Mouse (Mus musculus): ENCODE measurements around the gene Myo5c.

The Myo5c gene

DNA sequence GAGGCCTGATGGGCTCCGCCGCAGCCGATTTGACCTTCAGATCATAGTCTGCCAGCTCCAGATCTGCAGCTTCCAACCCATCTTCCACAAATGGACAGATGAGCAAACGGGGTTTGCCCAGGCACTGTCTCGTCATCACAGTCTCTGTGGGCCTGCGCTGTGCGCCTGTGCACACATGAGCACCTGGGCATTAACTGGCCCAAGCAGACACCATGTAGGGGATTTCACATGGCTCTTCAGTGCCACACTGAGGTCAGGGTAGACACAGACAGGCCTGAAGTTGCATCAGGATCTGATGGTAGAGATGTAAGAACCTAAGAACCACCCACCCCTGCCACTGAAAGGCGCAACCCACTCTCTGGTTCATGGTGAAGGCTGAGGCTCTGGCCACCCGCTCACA, 43.2 kb downstream of the Myo5c start:
- DNase-seq (ENCODE audit: extremely low spot score) = no peak

DNA sequence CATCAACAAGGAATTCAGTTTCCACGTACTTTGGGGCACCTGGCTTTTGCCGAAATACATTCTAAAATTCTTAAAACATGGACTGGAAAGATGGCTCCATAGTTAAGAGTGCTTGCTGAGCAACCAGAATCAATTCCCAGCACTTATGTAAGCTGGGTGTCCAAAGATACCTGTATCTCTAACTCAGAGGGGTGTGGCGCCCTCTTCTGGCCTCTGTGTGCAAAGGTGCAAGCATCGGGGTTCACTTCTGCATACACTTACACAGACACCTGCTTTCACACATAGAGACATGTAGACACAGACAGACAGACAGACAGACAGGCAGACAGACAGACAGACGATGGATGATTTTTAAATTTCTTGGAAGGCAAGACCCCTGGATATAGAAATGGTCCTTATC, 49.0 kb downstream of the Myo5c start:
- no peak for DNase-seq (ENCODE audit: extremely low spot score)

- no peak for DNase-seq (ENCODE audit: extremely low spot score)
Measured at GRCm38 (mm10) chr9:75282179-75282578, 50.4 kb downstream of the Myo5c start.

DNA sequence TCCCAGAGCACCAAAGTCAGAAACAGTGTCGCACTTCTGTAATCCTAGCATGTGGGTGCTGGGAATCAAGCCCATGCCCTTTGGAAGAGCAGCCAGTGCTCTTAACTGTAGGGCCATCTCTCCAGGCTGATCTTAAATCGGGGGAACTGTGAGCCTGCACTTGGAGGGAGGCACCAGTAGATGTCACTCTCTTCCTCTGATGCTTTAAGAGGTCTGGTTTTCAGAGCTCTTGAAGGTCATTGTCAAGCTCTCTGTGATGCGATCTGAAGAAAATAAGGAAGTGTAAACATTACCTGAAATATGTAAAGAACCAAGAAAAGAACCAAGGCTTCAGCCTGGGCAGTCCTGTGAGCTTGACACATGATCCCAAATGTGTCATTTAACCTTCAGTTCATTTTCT, 51.0 kb downstream of the Myo5c start:
- DNase-seq (ENCODE audit: extremely low spot score) = no peak

DNA sequence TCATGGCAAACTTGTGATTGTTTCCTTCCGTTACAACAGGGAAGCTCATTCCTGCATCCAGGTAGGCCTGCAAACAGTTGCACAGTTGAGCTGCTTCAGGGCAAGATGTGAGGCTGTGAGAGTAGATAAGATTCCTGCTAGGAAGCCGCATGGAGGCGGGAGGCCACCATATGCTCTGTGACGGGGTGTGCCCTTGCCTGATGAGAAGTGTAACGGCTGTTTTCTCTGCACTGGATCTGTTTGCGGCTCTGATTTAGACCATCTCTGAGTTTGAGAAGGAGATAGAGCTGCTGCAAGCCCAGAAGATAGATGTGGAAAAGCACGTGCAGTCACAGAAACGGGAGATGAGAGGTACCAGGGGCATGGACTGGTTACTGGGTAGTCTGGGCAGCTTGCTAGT, 51.8 kb downstream of the Myo5c start:
- DNase-seq (ENCODE audit: extremely low spot score) = no peak

DNA sequence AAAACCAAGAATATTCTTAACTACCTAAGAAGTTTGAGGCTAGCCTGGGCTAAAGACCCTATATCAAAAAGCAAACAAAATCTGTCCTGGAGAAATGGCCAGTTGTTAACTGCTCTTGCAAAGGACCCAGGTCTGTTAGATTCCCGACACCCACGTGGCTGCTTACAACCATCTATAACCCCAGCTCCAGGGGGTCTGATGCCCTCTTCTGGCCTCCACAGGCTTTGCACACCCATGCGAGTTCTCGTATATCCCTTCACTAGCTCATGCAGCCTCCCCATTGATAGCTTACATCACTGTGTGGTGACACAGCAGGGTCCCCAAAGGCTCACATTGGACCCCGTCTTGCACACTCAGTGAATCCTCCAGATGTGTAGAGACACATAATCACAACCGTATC, 53.5 kb downstream of the Myo5c start:
- no peak for DNase-seq (ENCODE audit: extremely low spot score)

GRCm38 (mm10) chr9:75287636-75288035, 55.8 kb downstream of the Myo5c start:
- no peak for DNase-seq (ENCODE audit: extremely low spot score)

DNA sequence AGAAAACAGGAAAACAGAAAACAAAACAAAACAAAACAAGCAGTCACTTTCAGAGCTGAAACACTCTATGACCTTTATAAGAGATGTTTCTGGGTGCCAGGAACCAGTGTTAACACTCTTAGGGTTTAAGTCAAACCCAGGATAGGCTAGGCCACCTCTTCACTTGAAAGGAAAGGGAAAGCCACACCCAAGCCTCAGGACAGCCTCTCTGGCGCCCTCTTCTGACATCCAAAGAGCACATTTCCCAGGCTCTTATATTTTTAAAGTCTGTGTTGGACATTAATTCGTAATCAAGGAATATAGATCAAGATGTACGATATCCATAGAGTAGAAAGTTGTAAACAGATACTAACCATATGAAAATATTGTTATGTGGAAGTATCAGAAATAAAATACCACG, 57.7 kb downstream of the Myo5c start:
- no peak for DNase-seq (ENCODE audit: extremely low spot score)

DNA sequence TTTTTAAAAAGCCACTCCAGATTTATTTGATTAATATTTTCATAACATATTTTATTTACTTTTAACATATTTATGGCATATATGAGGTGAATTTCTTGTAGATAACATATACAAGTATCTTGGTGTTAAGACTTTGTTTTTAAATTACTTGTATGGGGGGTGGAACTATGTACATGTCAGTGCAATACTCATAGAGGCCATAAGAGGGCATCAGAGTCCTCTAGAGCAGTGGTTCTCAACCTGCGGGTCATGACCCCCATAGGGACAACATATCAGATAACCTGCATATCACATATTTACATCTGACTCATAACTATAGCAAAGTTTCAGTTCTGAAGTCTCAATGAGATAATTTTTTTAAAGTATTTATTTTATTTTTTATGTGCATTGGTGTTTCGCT, 67.5 kb downstream of the Myo5c start:
- no peak for DNase-seq (ENCODE audit: extremely low spot score)

GRCm38 (mm10) chr9:75303033-75303432, 71.2 kb downstream of the Myo5c start:
- DNase-seq (ENCODE audit: extremely low spot score) = no peak

DNA sequence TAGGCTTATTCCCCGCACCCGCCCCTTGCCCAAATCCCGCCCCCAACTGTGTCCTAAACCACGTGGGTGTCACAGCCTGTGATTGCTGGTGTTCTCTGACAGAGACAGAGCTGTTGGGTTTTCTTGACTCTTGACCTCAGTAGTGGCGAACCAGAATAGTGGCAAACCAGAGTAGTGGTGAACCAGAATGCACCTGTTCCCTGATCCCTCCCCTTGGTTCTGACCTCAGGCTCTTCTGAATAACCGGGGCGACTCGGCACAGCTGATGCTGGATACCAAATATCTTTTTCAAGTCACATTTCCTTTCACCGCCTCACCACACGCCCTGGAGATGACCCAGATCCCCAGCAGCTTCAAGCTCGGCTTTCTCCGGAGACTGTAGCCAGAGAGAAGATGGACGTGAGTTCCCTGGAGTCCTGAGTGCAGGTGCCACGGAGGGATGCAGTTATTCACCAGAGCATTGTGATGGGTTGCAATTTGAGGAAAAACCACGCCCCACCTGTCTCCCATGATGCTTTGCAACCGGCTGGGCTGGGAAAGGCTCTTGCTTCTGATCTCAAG, 72.0 kb downstream of the Myo5c start:
- DNase-seq (ENCODE audit: extremely low spot score) = no peak

DNA sequence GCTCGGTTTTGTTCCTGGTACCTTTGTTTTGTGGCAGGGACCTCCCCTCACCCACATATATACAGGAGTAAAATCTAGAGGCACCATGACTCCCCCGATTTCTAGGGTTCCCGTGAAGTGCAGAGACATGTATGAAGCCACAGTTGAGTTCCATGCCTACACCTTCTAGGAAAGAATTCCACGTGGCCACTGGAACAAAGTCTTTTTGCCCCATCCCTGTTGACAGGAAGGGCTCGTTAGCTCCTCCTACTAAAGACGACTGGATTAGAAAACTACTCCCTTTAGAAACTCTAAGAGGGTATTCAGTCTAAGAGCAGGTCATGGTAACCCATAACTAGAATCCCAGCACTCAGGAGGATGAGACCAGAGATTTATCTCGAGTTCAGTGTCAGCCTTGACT, 72.5 kb downstream of the Myo5c start:
- DNase-seq (ENCODE audit: extremely low spot score) = no peak

GRCm38 (mm10) chr9:75306126-75306898, 74.5 kb downstream of the Myo5c start, which contains the start of gene Gnb5:
Gnb5 (plus strand) TSS chr9:75306288.
- DNase-seq (ENCODE audit: extremely low spot score) = no peak

GRCm38 (mm10) chr9:75307015-75307414, 75.2 kb downstream of the Myo5c start:
- DNase-seq (ENCODE audit: extremely low spot score) = no peak

DNA sequence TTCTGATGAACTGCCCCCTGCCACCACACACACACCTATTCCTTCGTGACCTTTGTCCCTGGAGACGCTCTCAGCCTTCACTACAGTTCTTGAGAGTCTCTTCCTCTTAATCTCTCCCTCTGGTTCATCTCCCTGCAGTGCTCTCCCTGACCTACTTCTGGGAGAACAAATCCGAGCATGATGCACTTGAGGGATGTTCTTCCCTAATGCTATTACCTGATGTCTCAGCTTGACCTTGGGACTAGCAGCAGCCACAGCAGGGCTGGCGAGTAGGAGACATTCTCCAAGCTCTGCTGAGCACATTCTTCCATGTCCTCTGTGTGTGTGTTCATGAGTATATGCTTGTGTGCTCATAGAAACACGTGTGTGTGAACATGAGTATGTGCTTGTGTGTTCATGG, 76.8 kb downstream of the Myo5c start:
- no peak for DNase-seq (ENCODE audit: extremely low spot score)

- peak; percentile 75 for DNase-seq (ENCODE audit: extremely low spot score)
Measured at GRCm38 (mm10) chr9:75312008-75312407, 80.2 kb downstream of the Myo5c start.

- peak; percentile 45 for DNase-seq (ENCODE audit: extremely low spot score)
Measured at GRCm38 (mm10) chr9:75313138-75313831, 81.5 kb downstream of the Myo5c start.

DNA sequence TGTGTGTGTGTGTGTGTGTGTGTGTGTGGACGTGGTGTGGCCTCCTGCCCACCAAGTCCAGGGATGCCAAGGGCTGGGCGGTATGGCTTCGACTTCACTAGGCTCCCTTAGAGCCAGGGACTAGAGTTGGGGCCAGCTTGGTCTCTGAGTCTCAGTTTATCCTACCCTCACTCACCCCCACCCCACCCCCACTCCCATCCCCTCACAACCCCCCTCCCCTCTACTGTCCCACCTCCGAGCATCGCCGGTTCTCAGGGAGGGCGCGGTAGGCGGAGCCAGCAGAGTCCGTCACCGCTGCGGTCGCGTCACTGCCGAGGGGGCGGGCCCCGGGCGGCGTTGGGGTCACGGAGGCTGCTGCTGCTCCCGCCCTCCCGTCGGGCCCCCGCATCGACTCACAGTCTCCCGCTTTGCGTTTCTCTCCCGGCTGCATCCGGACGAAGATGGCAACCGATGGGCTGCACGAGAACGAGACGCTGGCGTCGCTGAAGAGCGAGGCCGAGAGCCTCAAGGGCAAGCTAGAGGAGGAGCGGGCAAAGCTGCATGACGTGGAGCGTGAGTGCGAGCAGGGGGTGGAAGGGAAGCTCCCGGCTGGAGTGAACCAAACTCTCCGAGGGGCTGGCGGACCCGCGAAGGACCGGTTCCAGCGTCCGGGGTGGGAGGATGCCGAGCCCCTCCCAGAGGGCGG, 82.2 kb downstream of the Myo5c start:
- peak; percentile 89 for DNase-seq (ENCODE audit: extremely low spot score)

DNA sequence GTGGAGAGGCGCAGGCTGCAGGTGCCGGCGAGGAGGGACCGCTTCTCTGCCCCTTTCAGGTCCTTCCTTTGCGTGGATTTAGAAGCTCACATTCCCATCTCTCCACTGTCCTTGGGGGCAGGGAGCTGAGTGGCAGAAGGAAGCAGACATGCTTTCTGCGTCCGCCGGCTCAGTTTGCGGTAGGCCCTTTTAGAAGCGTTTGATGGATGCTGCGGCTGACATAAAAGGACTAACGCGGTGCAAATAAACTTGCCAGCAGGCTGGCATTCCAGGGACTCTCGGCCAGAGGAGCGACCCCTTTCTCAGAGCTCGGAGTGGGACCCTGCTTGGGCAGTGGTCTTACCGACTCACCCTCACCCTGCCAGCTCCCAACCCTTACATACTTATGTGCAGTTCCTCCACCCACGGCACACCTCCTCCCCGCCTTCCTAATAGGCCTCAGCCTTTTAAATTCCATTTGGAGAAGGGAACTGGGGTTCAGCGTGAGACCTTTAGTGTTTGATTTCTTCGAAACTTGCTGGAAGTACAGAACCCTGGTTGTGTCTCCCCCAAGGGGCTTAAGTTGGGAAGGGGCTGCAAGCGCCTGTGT, 82.8 kb downstream of the Myo5c start:
- no peak for DNase-seq (ENCODE audit: extremely low spot score)

DNA sequence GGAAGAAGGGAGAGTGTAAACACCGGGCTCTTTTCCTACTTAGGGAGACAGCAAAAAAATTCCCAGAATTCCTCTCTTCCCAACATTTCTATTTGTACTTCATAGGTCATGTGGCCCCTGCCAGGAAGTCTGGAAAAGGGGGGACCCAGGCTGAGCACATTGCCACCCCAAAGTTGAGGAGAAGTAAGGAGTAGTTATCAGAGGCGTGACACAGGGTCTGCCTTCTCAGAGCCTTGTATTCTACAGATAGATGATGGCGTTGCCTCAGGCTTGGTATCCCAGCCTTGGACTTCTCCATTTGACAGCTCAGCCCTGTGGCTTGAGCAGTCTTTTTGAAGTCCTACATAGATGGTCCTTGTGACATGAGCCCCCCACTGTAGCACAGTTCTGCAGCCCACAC, 83.4 kb downstream of the Myo5c start:
- DNase-seq (ENCODE audit: extremely low spot score) = no peak

- DNase-seq (ENCODE audit: extremely low spot score) = no peak
Measured at GRCm38 (mm10) chr9:75316771-75317170, 85.0 kb downstream of the Myo5c start.

GRCm38 (mm10) chr9:75318196-75318595, 86.4 kb downstream of the Myo5c start:
- no peak for DNase-seq (ENCODE audit: extremely low spot score)

Measured in embryo, embryonic 9.5 days (tissue).